Mouse (Mus musculus) neural tube, embryonic 14.5 days (tissue): Measurements from ENCODE around the gene Shroom2. TPM values are rescaled to one million over a fixed set of nuclear protein-coding genes. Genes with fewer than 3 reads are reported as not detected.

ENCODE experiments used
- ATAC-seq: fragments of 200-750 bp; cut with Nextera tagmentation; 2 replicates; pipeline ENCODE4 v1.8.0; 2017; ENCODE audit warnings: low read depth, mild to moderate bottlenecking, moderate TSS enrichment, moderate library complexity
- H3K27ac ChIP-seq: fragments of 300-500 bp; sonication (generic); 2 replicates; pipeline ENCODE4 v1.5.1; 2014; ENCODE audit warnings: low read depth, mild to moderate bottlenecking, control low read depth, low read length, moderate library complexity, mixed read lengths
- H3K27me3 ChIP-seq: fragments of 300-500 bp; sonication (generic); 2 replicates; pipeline ENCODE4 v1.6.1; 2014; ENCODE audit warnings: low read length; ENCODE audit not compliant: control insufficient read depth, insufficient read depth
- H3K36me3 ChIP-seq: fragments of 300-500 bp; sonication (generic); 2 replicates; pipeline ENCODE4 v1.6.1; 2014; ENCODE audit warnings: low read length, mixed read lengths; ENCODE audit not compliant: control insufficient read depth, insufficient read depth
- H3K4me1 ChIP-seq: fragments of 300-500 bp; sonication (generic); 2 replicates; pipeline ENCODE4 v1.6.1; 2014; ENCODE audit warnings: low read length; ENCODE audit not compliant: control insufficient read depth, insufficient read depth
- H3K4me2 ChIP-seq: fragments of 300-500 bp; sonication (generic); 2 replicates; pipeline ENCODE4 v1.6.1; 2014; ENCODE audit warnings: mild to moderate bottlenecking, low read depth, low read length, control low read depth
- H3K4me3 ChIP-seq: fragments of 300-500 bp; sonication (generic); 2 replicates; pipeline ENCODE4 v1.5.1; 2014; ENCODE audit warnings: low read depth, low read length, control low read depth, mixed read lengths
- H3K9ac ChIP-seq: fragments of 300-500 bp; sonication (generic); replicated peaks from 2 replicates; pipeline ENCODE4 v1.6.1; 2014; ENCODE audit warnings: low read depth, mild to moderate bottlenecking, control low read depth, low read length, mixed read lengths
- H3K9me3 ChIP-seq: fragments of 300-500 bp; sonication (generic); 2 replicates; pipeline ENCODE4 v1.6.1; 2016; ENCODE audit warnings: low read length; ENCODE audit not compliant: control insufficient read depth
- WGBS: fragments of 180-500 bp; shearing (Covaris S2); extraction: QIAGEN DNeasy Blood & Tissue Kit; methylation state at CpG from one replicate; pipeline ENCODE4 v1.1.7; 2014; 5-methylcytosine and 5-hydroxymethylcytosine counted together
- polyA plus RNA-seq: library from polyadenylated mRNA; unstranded; fragments of >200 nt; fragmentation: Nextera tagmentation; extraction: Ambion mirVana; gene quantifications from 2 replicates; pipeline ENCODE4 v1.2.1, GENCODE M21; 2014

Gene Shroom2
- polyA plus RNA-seq, 1 experiment from 2014 or later: 174 TPM

DNA sequence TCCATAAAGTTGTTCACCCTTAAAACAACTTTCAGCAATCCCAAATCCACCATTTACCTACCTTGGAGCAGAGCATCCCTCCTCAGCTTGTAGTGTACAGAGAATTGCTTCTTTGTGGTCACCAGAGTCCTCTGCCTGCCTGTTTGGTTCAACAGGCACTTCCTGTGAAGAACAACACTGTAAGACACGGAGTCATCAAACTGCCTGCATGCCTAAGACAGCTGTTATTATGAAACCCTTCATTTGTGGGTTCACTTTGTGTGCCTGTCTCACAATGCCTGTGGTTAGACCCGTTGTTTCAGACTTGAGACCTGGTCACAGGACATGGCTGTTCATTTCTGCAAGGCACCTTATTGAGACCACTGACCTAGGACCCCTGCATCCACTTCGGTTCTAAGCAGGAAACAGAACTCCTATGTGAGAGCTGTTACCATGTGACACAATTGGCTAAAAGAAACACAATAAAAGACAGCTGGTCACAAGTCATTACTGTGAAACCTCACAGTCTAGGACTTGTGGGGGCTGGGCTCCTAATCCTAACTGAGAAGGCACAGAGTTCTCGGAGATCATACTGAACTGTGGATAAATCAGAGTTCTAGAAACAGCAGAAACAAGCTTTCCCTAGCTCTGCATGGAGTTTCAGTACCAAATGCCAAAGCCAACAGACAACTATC lies 111.8 kb downstream of the Shroom2 start:
- Histone ChIP-seq H3K4me1 (no peaks in the 10 kb centered on the region), H3K4me2 (no peak overlapping the region), H3K9ac (no peak overlapping the region), H3K9me3 (no peaks in the 10 kb centered on the region), H3K36me3 (no peaks in the 10 kb centered on the region), H3K27ac (no peak overlapping the region), H3K4me3 (no peak overlapping the region), H3K27me3 (peaks cover 2% of the 10 kb centered on the region; the same call in 1 of the 2 replicates)
- 49% methylated on average over 4 of the region's 4 CpGs for WGBS
- ATAC-seq: no peak

- no peaks in the 10 kb centered on the region for H3K4me1 ChIP-seq
- H3K9ac ChIP-seq: no peak overlapping the region
- H3K27ac ChIP-seq: peak overlapping the region; percentile 13; the same call in 1 of the 2 replicates
- no peaks in the 10 kb centered on the region for H3K9me3 ChIP-seq
- WGBS: 66% methylated on average over 2 of the region's 2 CpGs
- H3K27me3 ChIP-seq: peaks cover 2% of the 10 kb centered on the region; the same call in 1 of the 2 replicates
- H3K36me3 ChIP-seq: no peaks in the 10 kb centered on the region
- no peak overlapping the region for H3K4me3 ChIP-seq
- peak; percentile 31; the same call in 1 of the 2 replicates for ATAC-seq
- no peak overlapping the region for H3K4me2 ChIP-seq
Observed at GRCm38 (mm10) chrX:152656609-152656939, 112.7 kb downstream of the Shroom2 start.

- Histone ChIP-seq H3K27ac (peak overlapping the region; percentile 13; the same call in 1 of the 2 replicates), H3K36me3 (no peaks in the 10 kb centered on the region), H3K4me2 (0 out of 2 replicates have a peak overlapping the region, but pooled peaks have one; percentile 4), H3K27me3 (0 out of 2 replicates have a peak, but pooled peaks cover 2% of the 10 kb centered on the region), H3K9me3 (no peaks in the 10 kb centered on the region), H3K4me1 (no peaks in the 10 kb centered on the region), H3K4me3 (no peak overlapping the region), H3K9ac (no peak overlapping the region)
- 17% methylated on average over 8 of the region's 8 CpGs for WGBS
- ATAC-seq: peak; percentile 95
Observed at GRCm38 (mm10) chrX:152655796-152656608, 113.3 kb downstream of the Shroom2 start.

- Histone ChIP-seq H3K9ac (no peak overlapping the region), H3K36me3 (no peaks in the 10 kb centered on the region), H3K4me2 (no peak overlapping the region), H3K27me3 (0 out of 2 replicates have a peak, but pooled peaks cover 2% of the 10 kb centered on the region), H3K9me3 (no peaks in the 10 kb centered on the region), H3K4me3 (no peak overlapping the region), H3K27ac (no peak overlapping the region), H3K4me1 (no peaks in the 10 kb centered on the region)
- WGBS: 49% methylated on average over 2 of the region's 2 CpGs
- ATAC-seq: no peak
Observed at GRCm38 (mm10) chrX:152652676-152653075, 116.6 kb downstream of the Shroom2 start.

DNA sequence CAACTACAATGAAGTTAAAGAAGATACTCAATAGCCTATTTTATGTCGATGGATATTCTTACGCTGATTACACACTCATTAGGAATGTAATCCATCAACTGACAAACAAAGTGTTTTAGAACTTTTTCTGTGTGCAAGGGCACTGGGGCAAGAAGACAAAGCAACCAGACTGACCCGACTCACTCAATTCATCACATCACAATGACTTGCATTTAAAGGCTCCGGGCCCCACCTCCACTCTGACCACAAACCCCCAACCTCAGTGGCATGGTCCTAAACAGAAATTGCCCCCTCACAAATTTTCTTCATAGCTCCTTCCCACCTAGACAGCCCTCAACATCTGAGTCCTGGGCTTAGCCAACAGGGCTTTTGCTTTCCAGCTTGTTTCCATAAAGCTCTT lies 124.4 kb downstream of the Shroom2 start:
- H3K36me3 ChIP-seq: no peaks in the 10 kb centered on the region
- no peaks in the 10 kb centered on the region for H3K4me1 ChIP-seq
- H3K27ac ChIP-seq: no peak overlapping the region
- H3K9me3 ChIP-seq: no peaks in the 10 kb centered on the region
- H3K4me2 ChIP-seq: peak overlapping the region; percentile 39; the same call in 1 of the 2 replicates
- no peak overlapping the region for H3K9ac ChIP-seq
- no peak for ATAC-seq
- H3K27me3 ChIP-seq: peaks cover 2% of the 10 kb centered on the region; the same call in 1 of the 2 replicates
- no peak overlapping the region for H3K4me3 ChIP-seq
- 22% methylated on average over 4 of the region's 4 CpGs for WGBS

- H3K9ac ChIP-seq: peak overlapping the region; percentile 54
- H3K27me3 ChIP-seq: peaks cover 2% of the 10 kb centered on the region; the same call in 1 of the 2 replicates
- H3K4me3 ChIP-seq: peak overlapping the region; percentile 39
- WGBS: 23% methylated on average over 11 of the region's 11 CpGs
- H3K36me3 ChIP-seq: no peaks in the 10 kb centered on the region
- H3K9me3 ChIP-seq: no peaks in the 10 kb centered on the region
- ATAC-seq: peak; percentile 89
- H3K4me1 ChIP-seq: no peaks in the 10 kb centered on the region
- H3K27ac ChIP-seq: peak overlapping the region; percentile 85
- peak overlapping the region; percentile 39 for H3K4me2 ChIP-seq
Observed at GRCm38 (mm10) chrX:152643679-152644638, 125.3 kb downstream of the Shroom2 start.

DNA sequence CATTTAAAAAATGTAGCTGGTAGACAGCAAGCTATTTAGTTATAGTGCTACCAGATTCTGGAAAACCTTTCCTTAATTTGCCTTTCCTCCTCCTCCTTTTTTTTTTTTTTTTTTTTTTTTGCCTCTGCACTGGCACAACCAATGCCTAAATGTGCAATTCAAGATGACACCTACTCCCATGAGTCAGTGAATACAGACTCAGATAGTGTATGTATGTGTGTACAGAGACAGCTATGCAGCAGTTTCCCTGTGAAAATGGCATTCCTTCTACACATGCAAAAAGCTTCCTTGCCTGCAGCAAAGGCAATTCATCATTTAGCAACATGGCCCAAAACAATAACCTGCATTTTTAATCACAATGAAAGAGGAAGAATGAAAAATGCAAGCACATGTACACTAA lies 126.1 kb downstream of the Shroom2 start:
- ATAC-seq: peak; percentile 70

DNA sequence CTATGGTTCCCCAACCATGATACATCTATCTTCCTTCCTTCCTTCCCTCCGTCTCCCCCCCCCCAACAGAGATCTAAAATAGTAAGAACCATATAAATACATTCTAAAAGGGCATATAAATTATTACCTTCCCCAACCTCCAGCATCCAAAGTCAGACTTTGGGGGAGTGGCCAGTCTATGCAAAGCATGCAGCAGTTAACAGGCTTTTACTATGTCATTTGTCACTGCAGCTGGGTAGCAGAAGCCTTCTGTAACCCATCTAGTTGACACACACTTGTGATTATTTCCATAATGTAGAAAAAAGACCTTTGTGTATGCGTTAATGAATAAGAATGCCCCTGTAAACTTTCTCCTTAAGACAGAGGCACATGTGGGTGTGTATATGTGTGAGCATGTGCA lies 126.6 kb downstream of the Shroom2 start:
- 43% methylated on average over 2 of the region's 2 CpGs for WGBS
- peaks cover 2% of the 10 kb centered on the region; the same call in 1 of the 2 replicates for H3K27me3 ChIP-seq
- peak overlapping the region; percentile 39 for H3K4me3 ChIP-seq
- no peaks in the 10 kb centered on the region for H3K4me1 ChIP-seq
- peak; percentile 70 for ATAC-seq
- H3K36me3 ChIP-seq: no peaks in the 10 kb centered on the region
- no peaks in the 10 kb centered on the region for H3K9me3 ChIP-seq
- peak overlapping the region; percentile 40 for H3K4me2 ChIP-seq
- no peak overlapping the region for H3K9ac ChIP-seq
- H3K27ac ChIP-seq: no peak overlapping the region

More for the DNA sequence above, 126.1 kb downstream of the Shroom2 start:
- H3K27me3 ChIP-seq: peaks cover 2% of the 10 kb centered on the region; the same call in 1 of the 2 replicates
- no peaks in the 10 kb centered on the region for H3K4me1 ChIP-seq
- H3K36me3 ChIP-seq: no peaks in the 10 kb centered on the region
- H3K9ac ChIP-seq: peak overlapping the region; percentile 54
- peak overlapping the region; percentile 39 for H3K4me2 ChIP-seq
- H3K27ac ChIP-seq: peak overlapping the region; percentile 85; the same call in 1 of the 2 replicates
- H3K4me3 ChIP-seq: peak overlapping the region; percentile 39
- no peaks in the 10 kb centered on the region for H3K9me3 ChIP-seq
